Mouse (Mus musculus) neural tube, embryonic 15.5 days (tissue): Measurements from ENCODE around the gene Gm45902. TPM values are rescaled to one million over a fixed set of nuclear protein-coding genes. Genes with fewer than 3 reads are reported as not detected.

Experiments used
- ATAC-seq: fragments of 200-750 bp; cut with Nextera tagmentation; 2 replicates; pipeline ENCODE4 v1.8.0; 2017; ENCODE audit warnings: mild to moderate bottlenecking, moderate TSS enrichment, moderate library complexity; ENCODE audit not compliant: low FRiP score
- H3K27ac ChIP-seq: fragments of 300-500 bp; sonication (generic); replicated peaks from 2 replicates; pipeline ENCODE4 v1.5.1; 2015; ENCODE audit warnings: mild to moderate bottlenecking, inconsistent platforms
- H3K27me3 ChIP-seq: fragments of 300-500 bp; sonication (generic); replicated peaks from 2 replicates; pipeline ENCODE4 v1.6.1; 2015; ENCODE audit warnings: inconsistent platforms
- H3K36me3 ChIP-seq: fragments of 300-500 bp; sonication (generic); 2 replicates; pipeline ENCODE4 v1.6.1; 2015; ENCODE audit warnings: inconsistent platforms
- H3K4me1 ChIP-seq: fragments of 300-500 bp; sonication (generic); 2 replicates; pipeline ENCODE4 v1.6.1; 2015; ENCODE audit warnings: inconsistent platforms
- H3K4me2 ChIP-seq: fragments of 300-500 bp; sonication (generic); 2 replicates; pipeline ENCODE4 v1.6.1; 2015; ENCODE audit warnings: inconsistent platforms, mild to moderate bottlenecking, moderate library complexity
- H3K4me3 ChIP-seq: fragments of 300-500 bp; sonication (generic); replicated peaks from 2 replicates; pipeline ENCODE4 v1.5.1; 2015; ENCODE audit warnings: mild to moderate bottlenecking, inconsistent platforms
- H3K9ac ChIP-seq: fragments of 300-500 bp; sonication (generic); replicated peaks from 2 replicates; pipeline ENCODE4 v1.6.1; 2015; ENCODE audit warnings: mild to moderate bottlenecking, inconsistent platforms
- H3K9me3 ChIP-seq: fragments of 300-500 bp; sonication (generic); replicated peaks from 2 replicates; pipeline ENCODE4 v1.6.1; 2016; ENCODE audit warnings: inconsistent platforms
- WGBS: fragments of 180-500 bp; shearing (Covaris S2); methylation state at CpG from one replicate; pipeline ENCODE4 v1.1.7; 2015; ENCODE audit warnings: mixed read lengths; 5-methylcytosine and 5-hydroxymethylcytosine counted together
- polyA plus RNA-seq: library from polyadenylated mRNA; unstranded; fragments of >200 nt; fragmentation: Nextera tagmentation; extraction: Ambion mirVana; gene quantifications from 2 replicates; pipeline ENCODE4 v1.2.1, GENCODE M21; 2015

Gene Gm45902
- polyA plus RNA-seq = 6.6 and 6.9 TPM in 2 replicates

GRCm38 (mm10) chr2:3512552-3513454 lies at the start of gene Gm45902, which contains the start of the genes Hspa14 and Cdnf:
Gene Gm45902, minus strand, starts transcription at chr2:3512790.
Gene Hspa14, minus strand, starts transcription at chr2:3512814.
Gene Cdnf, plus strand, starts transcription at chr2:3513030.
- under 1% methylated on average over 60 of the region's 60 CpGs for WGBS
- ATAC-seq = peak; percentile 100
- peaks cover 15% of the 10 kb centered on the region for H3K4me1 ChIP-seq

GRCm38 (mm10) chr2:3546588-3546987 lies 34.0 kb upstream of the Gm45902 start:
- no peak for ATAC-seq
- H3K36me3 ChIP-seq = no peaks in the 10 kb centered on the region
- H3K4me1 ChIP-seq = peaks cover 6% of the 10 kb centered on the region; the same call in 1 of the 2 replicates
- H3K4me3 ChIP-seq = no peak overlapping the region
- no peak overlapping the region for H3K27ac ChIP-seq
- no peak overlapping the region for H3K9ac ChIP-seq
- H3K4me2 ChIP-seq = no peak overlapping the region
- WGBS = 4% methylated on average over 4 of the region's 4 CpGs
- H3K9me3 ChIP-seq = 0 out of 2 replicates have a peak, but pooled peaks cover 3% of the 10 kb centered on the region
- peaks cover 6% of the 10 kb centered on the region; the same call in 1 of the 2 replicates for H3K27me3 ChIP-seq

More at GRCm38 (mm10) chr2:3512552-3513454, at the start of gene Gm45902, which contains the start of the genes Hspa14 and Cdnf:
- H3K9ac ChIP-seq = peak within 1 kb of the TSS; percentile 82
- no peaks in the 10 kb centered on the region for H3K9me3 ChIP-seq
- peak within 1 kb of the TSS; percentile 91 for H3K4me2 ChIP-seq
- H3K36me3 ChIP-seq = peaks cover 25% of the 10 kb centered on the region
- peak within 1 kb of the TSS; percentile 78 for H3K4me3 ChIP-seq
- no peaks in the 10 kb centered on the region for H3K27me3 ChIP-seq
- H3K27ac ChIP-seq = peak within 1 kb of the TSS; percentile 90

- no peak for ATAC-seq
- Histone ChIP-seq H3K9ac (no peak overlapping the region), H3K9me3 (no peaks in the 10 kb centered on the region), H3K4me1 (peaks cover 6% of the 10 kb centered on the region; the same call in 1 of the 2 replicates), H3K36me3 (no peaks in the 10 kb centered on the region), H3K4me2 (no peak overlapping the region), H3K27me3 (peaks cover 6% of the 10 kb centered on the region; the same call in 1 of the 2 replicates), H3K4me3 (no peak overlapping the region), H3K27ac (no peak overlapping the region)
- WGBS = 77% methylated on average over 2 of the region's 2 CpGs
Measured at GRCm38 (mm10) chr2:3546055-3546454, 33.5 kb upstream of the Gm45902 start.

DNA sequence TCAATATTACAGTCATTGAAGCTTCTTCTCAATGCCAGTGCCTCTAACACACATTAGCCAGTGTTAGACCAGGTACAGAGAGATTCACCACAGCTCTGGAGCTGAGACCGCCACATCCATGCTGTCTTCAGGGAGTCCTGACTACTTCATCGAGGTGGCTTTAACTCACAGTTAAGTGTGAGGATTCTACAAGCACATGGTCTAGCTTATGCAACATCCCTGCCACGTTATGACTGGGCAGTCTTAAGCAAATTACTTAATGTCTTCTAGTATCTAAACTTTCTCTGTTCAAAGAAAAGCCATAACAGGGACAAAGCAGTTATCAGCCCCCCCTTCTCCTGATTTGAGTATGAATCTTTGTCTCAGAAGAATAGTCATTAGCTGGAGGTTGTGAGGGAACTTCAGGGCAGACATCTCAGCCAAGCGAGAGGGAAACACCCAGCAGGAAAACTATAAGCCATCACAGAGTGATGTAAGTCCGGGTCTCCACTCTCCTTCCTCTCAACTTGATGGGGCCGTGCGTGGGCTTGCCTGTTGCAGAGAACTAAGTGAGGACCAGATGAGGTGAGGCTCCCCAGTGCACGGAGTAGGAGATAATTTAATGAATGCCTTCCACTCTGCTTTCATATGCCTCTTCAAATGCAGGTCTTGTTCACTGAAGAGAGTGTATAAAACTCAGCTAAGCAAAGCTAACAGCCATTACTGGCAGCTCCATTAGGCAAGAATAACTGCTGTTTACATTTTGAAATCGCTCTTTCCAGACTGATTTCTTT lies 28.9 kb upstream of the Gm45902 start:
- no peaks in the 10 kb centered on the region for H3K9me3 ChIP-seq
- no peaks in the 10 kb centered on the region for H3K36me3 ChIP-seq
- no peak overlapping the region for H3K4me3 ChIP-seq
- H3K27ac ChIP-seq = no peak overlapping the region
- no peak overlapping the region for H3K9ac ChIP-seq
- WGBS = 56% methylated on average over 9 of the region's 9 CpGs
- H3K27me3 ChIP-seq = peaks cover 6% of the 10 kb centered on the region; the same call in 1 of the 2 replicates
- no peak for ATAC-seq
- no peak overlapping the region for H3K4me2 ChIP-seq
- H3K4me1 ChIP-seq = peaks cover 6% of the 10 kb centered on the region; the same call in 1 of the 2 replicates

DNA sequence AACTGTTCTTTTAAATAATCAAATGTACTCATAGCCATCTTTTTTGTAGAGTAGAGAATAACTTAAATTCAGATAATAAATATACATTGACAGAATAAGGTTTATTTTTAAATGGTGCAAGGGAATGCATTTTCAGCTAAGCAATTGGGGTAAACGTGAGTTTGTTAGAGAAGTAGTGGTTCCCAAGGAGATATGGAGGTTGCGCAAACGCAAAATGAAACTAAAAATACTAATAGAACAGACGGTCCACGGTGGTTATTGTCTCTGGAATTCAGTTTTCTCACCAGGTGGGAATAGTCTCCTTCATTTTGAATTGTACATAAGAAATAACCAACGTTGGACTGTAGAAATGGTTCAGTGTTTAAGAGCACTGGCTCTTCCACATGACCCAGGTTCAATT lies 13.7 kb upstream of the Gm45902 start:
- Histone ChIP-seq H3K27me3 (no peaks in the 10 kb centered on the region), H3K4me1 (no peaks in the 10 kb centered on the region), H3K9me3 (no peaks in the 10 kb centered on the region), H3K27ac (no peak overlapping the region), H3K4me2 (no peak overlapping the region), H3K4me3 (no peak overlapping the region), H3K9ac (no peak overlapping the region), H3K36me3 (no peaks in the 10 kb centered on the region)
- WGBS = 80% methylated on average over 6 of the region's 6 CpGs
- no peak for ATAC-seq

- no peaks in the 10 kb centered on the region for H3K27me3 ChIP-seq
- no peak overlapping the region for H3K4me3 ChIP-seq
- WGBS = 86% methylated on average over 4 of the region's 4 CpGs
- no peak overlapping the region for H3K9ac ChIP-seq
- H3K27ac ChIP-seq = no peak overlapping the region
- no peak for ATAC-seq
- no peaks in the 10 kb centered on the region for H3K36me3 ChIP-seq
- no peak overlapping the region for H3K4me2 ChIP-seq
- no peaks in the 10 kb centered on the region for H3K4me1 ChIP-seq
- no peaks in the 10 kb centered on the region for H3K9me3 ChIP-seq
Measured at GRCm38 (mm10) chr2:3522558-3522957, 10.0 kb upstream of the Gm45902 start.

DNA sequence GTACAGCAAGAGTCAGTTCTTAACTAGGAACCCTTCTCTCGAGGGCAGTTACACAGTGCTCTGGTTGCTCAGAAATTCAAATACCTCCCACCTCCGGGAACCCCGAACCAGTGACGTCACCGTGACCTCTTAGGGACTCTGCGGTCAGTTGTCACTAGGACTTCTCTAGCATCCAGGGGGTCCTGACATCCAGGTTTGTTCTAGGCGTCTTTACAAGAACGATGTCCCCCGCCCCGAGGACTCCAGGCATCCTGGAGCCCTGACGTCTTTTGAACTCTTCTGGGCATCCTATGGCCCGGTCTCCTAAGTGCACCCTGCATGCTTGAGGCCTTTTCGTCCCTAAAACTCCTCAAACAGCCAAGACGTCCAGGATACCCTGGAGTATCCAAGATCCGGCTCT lies 514 bp downstream of the Gm45902 start:
- Histone ChIP-seq H3K27me3 (no peaks in the 10 kb centered on the region), H3K4me1 (peaks cover 15% of the 10 kb centered on the region), H3K27ac (peak overlapping the region; percentile 87), H3K9ac (peak overlapping the region; percentile 82), H3K4me2 (peak overlapping the region; percentile 91), H3K36me3 (peaks cover 28% of the 10 kb centered on the region), H3K4me3 (peak overlapping the region; percentile 78), H3K9me3 (no peaks in the 10 kb centered on the region)
- WGBS = under 1% methylated on average over 15 of the region's 15 CpGs
- ATAC-seq = peak; percentile 3

DNA sequence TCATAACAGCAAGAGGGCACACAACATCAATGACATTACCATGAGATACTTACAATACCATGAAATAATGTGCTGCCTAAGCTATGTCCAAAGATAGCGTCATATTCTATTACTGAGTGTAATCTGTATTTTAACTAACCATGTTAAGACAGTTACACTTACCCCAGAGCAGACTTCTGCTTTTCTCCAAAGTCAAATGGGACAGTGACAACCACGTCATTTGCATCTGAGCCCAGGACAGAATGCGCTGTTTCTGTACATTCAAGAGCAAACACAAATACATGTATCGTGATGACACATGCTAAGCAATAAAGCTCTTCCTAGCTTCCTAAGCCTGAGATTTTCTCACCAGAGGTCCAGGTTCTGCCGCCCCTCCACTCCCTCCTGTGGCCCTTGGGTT lies 11.7 kb downstream of the Gm45902 start:
- Histone ChIP-seq H3K4me3 (no peak overlapping the region), H3K4me1 (no peaks in the 10 kb centered on the region), H3K36me3 (peaks cover 54% of the 10 kb centered on the region), H3K27ac (no peak overlapping the region), H3K9ac (no peak overlapping the region), H3K4me2 (no peak overlapping the region), H3K9me3 (no peaks in the 10 kb centered on the region), H3K27me3 (no peaks in the 10 kb centered on the region)
- no peak for ATAC-seq
- WGBS = 97% methylated on average over 5 of the region's 5 CpGs

- no peak for ATAC-seq
- WGBS = 96% methylated on average over 6 of the region's 6 CpGs
- H3K4me1 ChIP-seq = no peaks in the 10 kb centered on the region
- no peaks in the 10 kb centered on the region for H3K9me3 ChIP-seq
- H3K27ac ChIP-seq = no peak overlapping the region
- peaks cover 58% of the 10 kb centered on the region for H3K36me3 ChIP-seq
- no peak overlapping the region for H3K9ac ChIP-seq
- no peak overlapping the region for H3K4me2 ChIP-seq
- H3K4me3 ChIP-seq = no peak overlapping the region
- no peaks in the 10 kb centered on the region for H3K27me3 ChIP-seq
Measured at GRCm38 (mm10) chr2:3499543-3499942, 13.0 kb downstream of the Gm45902 start.

- 97% methylated on average over 3 of the region's 3 CpGs for WGBS
- H3K27ac ChIP-seq = no peak overlapping the region
- peaks cover 72% of the 10 kb centered on the region for H3K36me3 ChIP-seq
Measured at GRCm38 (mm10) chr2:3493833-3494409, 18.7 kb downstream of the Gm45902 start.

DNA sequence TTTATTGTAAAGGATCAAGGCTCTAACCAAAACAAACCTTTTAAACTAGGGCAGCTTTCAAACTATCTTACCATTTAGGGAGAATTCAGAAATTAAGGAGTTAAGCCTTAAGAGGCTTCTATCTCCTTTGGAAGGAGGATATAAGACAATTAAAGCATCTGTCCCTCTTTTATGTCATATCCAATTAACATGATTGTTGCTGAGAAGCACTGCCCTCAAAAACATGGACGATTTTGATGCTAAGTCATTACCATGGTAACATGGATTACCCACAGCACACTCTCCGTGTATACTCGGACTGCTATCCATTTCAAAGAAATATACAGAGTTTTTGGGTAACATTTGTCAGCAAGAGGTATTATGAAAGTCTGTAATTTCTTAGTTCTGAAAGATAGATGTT lies 22.8 kb downstream of the Gm45902 start:
- Histone ChIP-seq H3K4me1 (no peaks in the 10 kb centered on the region), H3K4me2 (no peak overlapping the region), H3K9ac (no peak overlapping the region), H3K27me3 (no peaks in the 10 kb centered on the region), H3K36me3 (peaks cover 44% of the 10 kb centered on the region), H3K4me3 (no peak overlapping the region), H3K9me3 (no peaks in the 10 kb centered on the region), H3K27ac (no peak overlapping the region)
- no peak for ATAC-seq
- WGBS = 87% methylated on average over 3 of the region's 3 CpGs

More at GRCm38 (mm10) chr2:3493833-3494409, 18.7 kb downstream of the Gm45902 start:
- Histone ChIP-seq H3K4me2 (no peak overlapping the region), H3K27me3 (no peaks in the 10 kb centered on the region), H3K9ac (no peak overlapping the region), H3K9me3 (no peaks in the 10 kb centered on the region), H3K4me3 (no peak overlapping the region), H3K4me1 (no peaks in the 10 kb centered on the region)
- ATAC-seq = no peak
